Mouse (Mus musculus) embryonic facial prominence, embryonic 10.5 days (tissue): ENCODE measurements at regions not wholly inside any gene's neighbourhood (a gene's known extent, or its start where the extent isn't known, plus 50 kb on each side); places are given as distances from the start of the nearest gene placed in this dataset.
A peak's percentile ranks its signal among the peaks of the same experiment; 100 is the strongest.

Experiments used
- DNase-seq: peaks from one replicate; pipeline ENCODE4 v3.0.0-alpha.2; 2017; ENCODE audit warnings: low spot score
- H3K27ac ChIP-seq: fragments of 300-500 bp; sonication (generic); replicated peaks from 2 replicates; pipeline ENCODE4 v1.5.1; 2016; ENCODE audit warnings: mild to moderate bottlenecking
- H3K27me3 ChIP-seq: fragments of 300-500 bp; sonication (generic); replicated peaks from 2 replicates; pipeline ENCODE4 v1.6.1; 2016; ENCODE audit warnings: low read depth, mild to moderate bottlenecking; ENCODE audit not compliant: poor library complexity, severe bottlenecking
- H3K36me3 ChIP-seq: fragments of 300-500 bp; sonication (generic); replicated peaks from 2 replicates; pipeline ENCODE4 v1.6.1; 2016; ENCODE audit warnings: mild to moderate bottlenecking, moderate library complexity
- H3K4me1 ChIP-seq: fragments of 300-500 bp; sonication (generic); 2 replicates; pipeline ENCODE4 v1.6.1; 2016
- H3K4me3 ChIP-seq: fragments of 300-500 bp; sonication (generic); 2 replicates; pipeline ENCODE4 v1.5.1; 2016; ENCODE audit warnings: mild to moderate bottlenecking, moderate library complexity
- H3K9me3 ChIP-seq: fragments of 300-500 bp; sonication (generic); 2 replicates; pipeline ENCODE4 v1.6.1; 2016; ENCODE audit warnings: mild to moderate bottlenecking
- whole genome bisulfite sequencing: fragments of 180-500 bp; shearing (Covaris S2); methylation state at CpG from one replicate; pipeline ENCODE4 v1.1.7; 2016; 5-methylcytosine and 5-hydroxymethylcytosine counted together

GRCm38 (mm10) chr16:15052389-15052923 lies 146.1 kb downstream of the Efcab1 start:
- H3K36me3 ChIP-seq: no peaks in the 10 kb centered on the region
- H3K4me3 ChIP-seq: peak overlapping the region; percentile 34
- H3K4me1 ChIP-seq: peaks cover 50% of the 10 kb centered on the region
- H3K27ac ChIP-seq: peak overlapping the region; percentile 82
- no peaks in the 10 kb centered on the region for H3K9me3 ChIP-seq
- WGBS: 8% methylated on average over 7 of the region's 7 CpGs
- no peak for DNase-seq
- no peaks in the 10 kb centered on the region for H3K27me3 ChIP-seq

- Histone ChIP-seq H3K4me3 (peak overlapping the region; percentile 34), H3K27me3 (no peaks in the 10 kb centered on the region), H3K9me3 (no peaks in the 10 kb centered on the region), H3K27ac (peak overlapping the region; percentile 82), H3K36me3 (no peaks in the 10 kb centered on the region), H3K4me1 (peaks cover 50% of the 10 kb centered on the region)
- DNase-seq: peak; percentile 95
- WGBS: 2% methylated on average over 16 of the region's 16 CpGs
Observed at GRCm38 (mm10) chr16:15052924-15053793, 146.8 kb downstream of the Efcab1 start.

- WGBS: 1% methylated on average over 4 of the region's 4 CpGs
- H3K36me3 ChIP-seq: no peaks in the 10 kb centered on the region
- H3K4me1 ChIP-seq: peaks cover 50% of the 10 kb centered on the region
- H3K4me3 ChIP-seq: peak overlapping the region; percentile 34; the same call in 1 of the 2 replicates
- peak; percentile 64 for DNase-seq
- H3K9me3 ChIP-seq: no peaks in the 10 kb centered on the region
- H3K27me3 ChIP-seq: no peaks in the 10 kb centered on the region
- H3K27ac ChIP-seq: peak overlapping the region; percentile 82
Observed at GRCm38 (mm10) chr16:15053840-15054239, 147.4 kb downstream of the Efcab1 start.

- Histone ChIP-seq H3K27ac (peak overlapping the region; percentile 82), H3K4me1 (peaks cover 50% of the 10 kb centered on the region)
- 25% methylated on average over 5 of the region's 5 CpGs for WGBS
Observed at GRCm38 (mm10) chr16:15054306-15055001, 148.0 kb downstream of the Efcab1 start.

GRCm38 (mm10) chr16:15055697-15056096 lies 149.3 kb downstream of the Efcab1 start:
- no peak for DNase-seq
- Histone ChIP-seq H3K36me3 (no peaks in the 10 kb centered on the region), H3K4me3 (no peak overlapping the region), H3K4me1 (peaks cover 50% of the 10 kb centered on the region), H3K9me3 (no peaks in the 10 kb centered on the region), H3K27me3 (no peaks in the 10 kb centered on the region), H3K27ac (peak overlapping the region; percentile 42; the same call in 1 of the 2 replicates)
- WGBS: 75% methylated on average over 5 of the region's 5 CpGs

More at GRCm38 (mm10) chr16:15054306-15055001, 148.0 kb downstream of the Efcab1 start:
- H3K36me3 ChIP-seq: no peaks in the 10 kb centered on the region
- H3K9me3 ChIP-seq: no peaks in the 10 kb centered on the region
- peak; percentile 32 for DNase-seq
- H3K27me3 ChIP-seq: no peaks in the 10 kb centered on the region
- no peak overlapping the region for H3K4me3 ChIP-seq

GRCm38 (mm10) chr16:15070485-15070960 lies 164.1 kb downstream of the Efcab1 start:
- DNase-seq: no peak
- Histone ChIP-seq H3K4me1 (no peaks in the 10 kb centered on the region), H3K9me3 (no peaks in the 10 kb centered on the region), H3K27ac (no peak overlapping the region), H3K4me3 (no peak overlapping the region), H3K36me3 (no peaks in the 10 kb centered on the region), H3K27me3 (no peaks in the 10 kb centered on the region)
- 93% methylated on average over 7 of the region's 7 CpGs for WGBS

GRCm38 (mm10) chr16:15074407-15074806 lies 168.0 kb downstream of the Efcab1 start:
- Histone ChIP-seq H3K27ac (no peak overlapping the region), H3K4me3 (no peak overlapping the region), H3K27me3 (no peaks in the 10 kb centered on the region), H3K4me1 (no peaks in the 10 kb centered on the region), H3K36me3 (no peaks in the 10 kb centered on the region), H3K9me3 (0 out of 2 replicates have a peak, but pooled peaks cover 3% of the 10 kb centered on the region)
- no peak for DNase-seq

GRCm38 (mm10) chr16:15083692-15084091 lies 177.3 kb downstream of the Efcab1 start:
- no peak for DNase-seq
- H3K4me3 ChIP-seq: no peak overlapping the region
- no peaks in the 10 kb centered on the region; the same call in 1 of the 2 replicates for H3K27me3 ChIP-seq
- peak overlapping the region; percentile 90 for H3K27ac ChIP-seq
- no peaks in the 10 kb centered on the region for H3K9me3 ChIP-seq
- H3K4me1 ChIP-seq: peaks cover 23% of the 10 kb centered on the region
- H3K36me3 ChIP-seq: no peaks in the 10 kb centered on the region
- whole genome bisulfite sequencing: 35% methylated on average over 3 of the region's 3 CpGs

GRCm38 (mm10) chr16:15084147-15084752 lies 177.8 kb downstream of the Efcab1 start:
- peak overlapping the region; percentile 90 for H3K27ac ChIP-seq
- no peaks in the 10 kb centered on the region for H3K9me3 ChIP-seq

GRCm38 (mm10) chr16:15084753-15085728 lies 178.6 kb downstream of the Efcab1 start:
- H3K4me3 ChIP-seq: peak overlapping the region; percentile 64
- no peaks in the 10 kb centered on the region for H3K36me3 ChIP-seq
- no peaks in the 10 kb centered on the region; the same call in 1 of the 2 replicates for H3K27me3 ChIP-seq
- WGBS: 1% methylated on average over 56 of the region's 56 CpGs
- DNase-seq: peak; percentile 84
- peaks cover 23% of the 10 kb centered on the region for H3K4me1 ChIP-seq
- peak overlapping the region; percentile 90 for H3K27ac ChIP-seq
- H3K9me3 ChIP-seq: no peaks in the 10 kb centered on the region

More at GRCm38 (mm10) chr16:15084147-15084752, 177.8 kb downstream of the Efcab1 start:
- 17% methylated on average over 10 of the region's 10 CpGs for WGBS
- no peak for DNase-seq
- Histone ChIP-seq H3K4me3 (peak overlapping the region; percentile 64), H3K4me1 (peaks cover 23% of the 10 kb centered on the region), H3K36me3 (no peaks in the 10 kb centered on the region), H3K27me3 (no peaks in the 10 kb centered on the region; the same call in 1 of the 2 replicates)

GRCm38 (mm10) chr16:15086556-15086955 lies 180.2 kb downstream of the Efcab1 start:
- DNase-seq: no peak
- Histone ChIP-seq H3K36me3 (no peaks in the 10 kb centered on the region), H3K27ac (no peak overlapping the region), H3K27me3 (no peaks in the 10 kb centered on the region; the same call in 1 of the 2 replicates), H3K4me3 (no peak overlapping the region), H3K4me1 (peaks cover 25% of the 10 kb centered on the region), H3K9me3 (no peaks in the 10 kb centered on the region)
- WGBS: 93% methylated on average over 4 of the region's 4 CpGs
